Mouse (Mus musculus): Measurements from ENCODE around the gene Orai3. TPM values are rescaled to one million over a fixed set of nuclear protein-coding genes. Genes with fewer than 3 reads are reported as not detected.

The Orai3 gene
- polyA plus RNA-seq, 3 experiments from 2014 or later, result 11.3 to 14.3 (median 14.2) TPM

Other genes starting within 250 kb of the Orai3 start
- gene Tmem265, start 208.4 kb upstream of the Orai3 start, polyA plus RNA-seq (2017; shearing (Covaris generic)), result 10 to 100 TPM; 30.0 to 46.0 (median 34.3) TPM
- gene Phkg2, start 196.5 kb upstream of the Orai3 start, polyA plus RNA-seq (2017; shearing (Covaris generic)), result 100 to 1,000 TPM in 1 of 3 experiments, 10 to 100 TPM in 2; 75.0 to 116 (median 93.2) TPM
- 1 to 10 TPM in 1 of 3 experiments, under 1 TPM in 2; 0.21 to 1.3 (median 0.72) TPM for gene Ccdc189, start 181.2 kb upstream of the Orai3 start, polyA plus RNA-seq (2017; shearing (Covaris generic))
- gene Rnf40, start 181.0 kb upstream of the Orai3 start, polyA plus RNA-seq (2017; shearing (Covaris generic)), result 10 to 100 TPM; 24.0 to 30.6 (median 29.7) TPM
- under 1 TPM in 2 of 3 experiments, not detected in 1; 0.74 to 0.92 TPM for gene Zfp629, start 154.0 kb upstream of the Orai3 start, polyA plus RNA-seq (2017; shearing (Covaris generic))
- gene Bcl7c, start 60.9 kb upstream of the Orai3 start, polyA plus RNA-seq (2017; shearing (Covaris generic)), result 10 to 100 TPM in 1 of 3 experiments, 1 to 10 TPM in 2; 3.2 to 10.9 (median 4.9) TPM
- gene Ctf1, start 57.1 kb upstream of the Orai3 start, polyA plus RNA-seq (2017; shearing (Covaris generic)), result not detected
- not detected for gene Ctf2, start 37.6 kb upstream of the Orai3 start, polyA plus RNA-seq (2017; shearing (Covaris generic))
- under 1 TPM; 0.31 to 0.87 (median 0.84) TPM for gene Fbxl19, start 25.3 kb upstream of the Orai3 start, polyA plus RNA-seq (2017; shearing (Covaris generic))
- gene Setd1a, start 6.9 kb downstream of the Orai3 start, polyA plus RNA-seq (2017; shearing (Covaris generic)), result 1 to 10 TPM; 3.9 to 7.9 (median 6.8) TPM
- not detected for gene Gm49388, start 15.8 kb downstream of the Orai3 start, polyA plus RNA-seq (2017; shearing (Covaris generic))
- 1 to 10 TPM; 3.6 to 5.5 (median 5.2) TPM for gene Hsd3b7, start 30.8 kb downstream of the Orai3 start, polyA plus RNA-seq (2017; shearing (Covaris generic))
- gene Stx4a, start 54.5 kb downstream of the Orai3 start, polyA plus RNA-seq (2017; shearing (Covaris generic)), result 10 to 100 TPM; 38.1 to 69.3 (median 57.4) TPM
- gene Stx1b, start 54.7 kb downstream of the Orai3 start, polyA plus RNA-seq (2017; shearing (Covaris generic)), result under 1 TPM in 1 of 3 experiments, not detected in 2; 0.09 TPM
- gene Zfp646, start 106.4 kb downstream of the Orai3 start, polyA plus RNA-seq (2017; shearing (Covaris generic)), result 10 to 100 TPM; 17.4 to 29.8 (median 23.1) TPM
- 10 to 100 TPM in 2 of 3 experiments, 1 to 10 TPM in 1; 8.6 to 11.1 (median 10.7) TPM for gene Zfp668, start 107.0 kb downstream of the Orai3 start, polyA plus RNA-seq (2017; shearing (Covaris generic))
- under 1 TPM in 2 of 3 experiments, not detected in 1; 0.54 TPM for gene Prss53, start 121.2 kb downstream of the Orai3 start, polyA plus RNA-seq (2017; shearing (Covaris generic))
- not detected for gene Gm21974, start 125.6 kb downstream of the Orai3 start, polyA plus RNA-seq (2017; shearing (Covaris generic))
- gene Vkorc1, start 125.8 kb downstream of the Orai3 start, polyA plus RNA-seq (2017; shearing (Covaris generic)), result 10 to 100 TPM; 22.2 to 56.5 (median 56.1) TPM
- 10 to 100 TPM; 64.4 to 75.5 (median 66.0) TPM for gene Bckdk, start 134.3 kb downstream of the Orai3 start, polyA plus RNA-seq (2017; shearing (Covaris generic))
- 10 to 100 TPM; 18.5 to 41.8 (median 34.5) TPM for gene Kat8, start 142.7 kb downstream of the Orai3 start, polyA plus RNA-seq (2017; shearing (Covaris generic))
- not detected for gene Prss8, start 160.3 kb downstream of the Orai3 start, polyA plus RNA-seq (2017; shearing (Covaris generic))
- 1 to 10 TPM; 1.5 to 3.7 (median 3.0) TPM for gene Prss36, start 176.9 kb downstream of the Orai3 start, polyA plus RNA-seq (2017; shearing (Covaris generic))
- 10 to 100 TPM; 42.5 to 56.3 (median 52.6) TPM for gene Fus, start 197.6 kb downstream of the Orai3 start, polyA plus RNA-seq (2017; shearing (Covaris generic))
- 100 to 1,000 TPM; 229 to 406 (median 231) TPM for gene Pycard, start 224.1 kb downstream of the Orai3 start, polyA plus RNA-seq (2017; shearing (Covaris generic))
- gene Trim72, start 234.1 kb downstream of the Orai3 start, polyA plus RNA-seq (2017; shearing (Covaris generic)), result not detected